Mouse (Mus musculus) liver, postnatal 0 days (tissue): ENCODE measurements around the gene Acsm1.

Source experiments
- CTCF ChIP-seq: sonication (generic); IDR thresholded peaks from 2 replicates; pipeline ENCODE4 v1.5.1; 2016; ENCODE audit warnings: antibody characterized with exemption, low read depth
- EP300 ChIP-seq: IDR thresholded peaks from 2 replicates; pipeline ENCODE4 v1.6.1; 2016; ENCODE audit warnings: antibody characterized with exemption, low read depth, mild to moderate bottlenecking

GRCm38 (mm10) chr7:119616531-119616930 is 9.7 kb downstream of the Acsm1 start:
- TF ChIP-seq EP300 (no peak), CTCF (no peak)
